Comparison of ENCODE assay signal across 32 mouse cellular contexts in the genomic region with DNA sequence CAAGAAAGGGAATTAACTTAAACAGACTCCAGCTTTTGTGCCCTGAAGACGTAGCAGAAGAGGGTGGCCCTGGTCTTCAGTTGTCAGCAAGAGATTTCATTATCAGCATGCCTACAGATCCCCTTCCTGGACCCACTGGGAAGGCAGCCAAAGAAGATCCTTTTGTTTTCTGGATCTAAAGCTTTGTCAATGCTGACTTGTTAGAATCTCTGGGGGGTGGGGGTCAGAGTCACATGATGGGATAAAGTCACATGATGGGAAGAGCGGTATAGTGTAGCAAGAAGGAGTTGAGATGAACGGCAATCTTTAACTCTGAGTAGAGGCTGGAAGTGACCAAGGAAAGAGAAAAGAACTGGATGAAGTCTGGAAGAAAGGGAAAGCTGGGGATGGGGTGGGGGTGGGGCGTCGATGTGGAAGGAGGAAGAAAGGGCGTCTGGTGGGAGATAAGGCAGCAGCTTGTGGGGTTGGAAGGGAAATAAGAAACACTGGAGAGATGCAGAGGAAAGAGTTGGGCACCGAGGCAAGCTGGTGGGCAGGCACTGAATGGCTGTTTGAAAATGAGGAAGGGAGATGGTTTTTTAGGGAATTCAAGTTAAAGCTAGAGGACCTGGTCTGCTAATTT. TPM values are rescaled to one million over a fixed set of nuclear protein-coding genes. Genes with fewer than 3 reads are reported as not detected.
DNase-seq lines count a peak whose midpoint lies in the region; ATAC-seq lines count a peak whose summit lies in the region.
"Had no signal": no experiment of that assay in that cellular context is flagged by ENCODE, and none has a peak within 500 bp of the region (broad histone marks: within the 10 kb centered on the region; RNA-seq: fewer than 3 reads in every experiment).

No protein-coding gene starts in this region.

- intact Hi-C loops in heart, postnatal 14 days (cut with DNase I): no loop called here

- no peak for DNase-seq in heart, postnatal 14 days
- DNase-seq in ZHBTc4 (ENCODE audit: low read depth, low spot score): peak; percentile 61
- no peak for DNase-seq in cerebellum, postnatal 10 days
- DNase-seq in cerebellum, adult 9-11 months: no peak
- DNase-seq: adrenal gland, postnatal 36 days; cerebellum, adult 2 months; heart, postnatal 10 days; kidney, adult 11 months; lung, adult 2 months; lung, postnatal 4 days; right cerebral cortex, postnatal 14 days; thymus, adult 18-20 months had no signal

- H3K4me2 ChIP-seq in heart, embryonic 12.5 days: peak overlapping the region; percentile 8; the same call in 1 of the 2 replicates
- H3K4me2 ChIP-seq: embryonic facial prominence, embryonic 12.5 days; forebrain, embryonic 13.5 days; limb, embryonic 12.5 days; midbrain, embryonic 15.5 days had no signal

- H3K27ac ChIP-seq in heart, embryonic 12.5 days (ENCODE audit: poor library complexity, severe bottlenecking): peak overlapping the region; percentile 45; the same call in 1 of the 2 replicates
- H3K27ac ChIP-seq: embryonic facial prominence, embryonic 12.5 days; forebrain, embryonic 13.5 days; kidney, postnatal 0 days; limb, embryonic 12.5 days; midbrain, embryonic 15.5 days had no signal

- no peaks in the 10 kb centered on the region for H3K27me3 ChIP-seq in heart, embryonic 12.5 days (replicated peaks)
- peaks cover 31% of the 10 kb centered on the region for H3K27me3 ChIP-seq in megakaryocyte, embryonic 14.5 days (replicated peaks)
- H3K27me3 ChIP-seq: embryonic facial prominence, embryonic 12.5 days; forebrain, embryonic 13.5 days; limb, embryonic 12.5 days; midbrain, embryonic 15.5 days; Patski had no signal

- peaks cover 13% of the 10 kb centered on the region; the same call in 1 of the 2 replicates for H3K4me1 ChIP-seq in heart, embryonic 12.5 days (replicated peaks)
- peaks cover 70% of the 10 kb centered on the region for H3K4me1 ChIP-seq in megakaryocyte, embryonic 14.5 days
- H3K4me1 ChIP-seq: limb, embryonic 12.5 days; midbrain, embryonic 15.5 days had no signal

- no peak overlapping the region for H3K4me3 ChIP-seq in heart, embryonic 12.5 days
- peak overlapping the region; percentile 71 for H3K4me3 ChIP-seq in megakaryocyte, embryonic 14.5 days (replicated peaks)
- H3K4me3 ChIP-seq: embryonic facial prominence, embryonic 12.5 days; erythroblast, embryonic 14.5 days; forebrain, embryonic 13.5 days; limb, embryonic 12.5 days; midbrain, embryonic 15.5 days; myocyte had no signal

- no peaks in the 10 kb centered on the region for H3K36me3 ChIP-seq in heart, embryonic 12.5 days
- H3K36me3 ChIP-seq in megakaryocyte, embryonic 14.5 days (replicated peaks; ENCODE audit: low read length): no peaks in the 10 kb centered on the region
- H3K36me3 ChIP-seq: embryonic facial prominence, embryonic 12.5 days; limb, embryonic 12.5 days; midbrain, embryonic 15.5 days had no signal

- 0 out of 2 replicates have a peak, but pooled peaks cover 6% of the 10 kb centered on the region for H3K9me3 ChIP-seq in heart, embryonic 12.5 days (replicated peaks)
- H3K9me3 ChIP-seq in megakaryocyte, embryonic 14.5 days: peaks cover 2% of the 10 kb centered on the region; the same call in 1 of the 2 replicates
- H3K9me3 ChIP-seq: embryonic facial prominence, embryonic 12.5 days; forebrain, embryonic 13.5 days; limb, embryonic 12.5 days; midbrain, embryonic 15.5 days had no signal

- WGBS in heart, embryonic 12.5 days: 29% methylated on average over 7 of the region's 7 CpGs

- no peak overlapping the region for H3K9ac ChIP-seq in heart, embryonic 12.5 days
- H3K9ac ChIP-seq: embryonic facial prominence, embryonic 12.5 days; forebrain, embryonic 13.5 days; limb, embryonic 12.5 days; midbrain, embryonic 15.5 days had no signal

- peak; percentile 53; the same call in 1 of the 2 replicates for ATAC-seq in heart, embryonic 12.5 days (ENCODE audit: insufficient number of reproducible peaks, low FRiP score)
- ATAC-seq in megakaryocyte, adult 5-6 weeks (ENCODE audit: poor library complexity, severe bottlenecking): no peak
- ATAC-seq in megakaryocyte-erythroid progenitor cell, adult 5-6 weeks (replicated peaks; ENCODE audit: low FRiP score, low TSS enrichment, poor library complexity, severe bottlenecking): peak; percentile 85
- ATAC-seq: forebrain, embryonic 13.5 days; midbrain, embryonic 15.5 days; Patski had no signal

RNA-seq across cellular contexts. Expression of gene Fam71a, which starts 25.6 kb away (rescaled TPM):
- polyA plus RNA-seq in heart, embryonic 12.5 days (2016; fragmentation: Nextera tagmentation; extraction: Ambion mirVana): not detected in 2 replicates
- total RNA-seq in heart, postnatal 14 days (2021): not detected
- not detected in 2 replicates for polyA plus RNA-seq in megakaryocyte, embryonic 14.5 days (2012; ENCODE audit: insufficient read depth, low replicate concordance)
- 0.14 and 0.49 TPM in 2 replicates for total RNA-seq in megakaryocyte, adult 5-6 weeks (2015)
- 0.24 TPM in 1 of 2 replicates, not detected in the other for total RNA-seq in megakaryocyte, adult 5-6 weeks (2017)
- total RNA-seq in megakaryocyte-erythroid progenitor cell, adult 5-6 weeks (2014; fragmentation: Nextera tagmentation): not detected in 2 replicates
- total RNA-seq in megakaryocyte-erythroid progenitor cell, adult 5-6 weeks (2017): 0.11 and 0.42 TPM in 2 replicates
- total RNA-seq: adrenal gland, postnatal 36 days; gastrocnemius, adult 8-10 months; heart, postnatal 10 days; layer of hippocampus, postnatal 25 days; left cerebral cortex, postnatal 10 days had no signal
- polyA plus RNA-seq: cerebellum, adult 2 months; embryonic facial prominence, embryonic 12.5 days; erythroblast, embryonic 14.5 days; forebrain, embryonic 13.5 days; frontal cortex, adult 2 months; kidney, postnatal 0 days; limb, embryonic 12.5 days; lung, adult 2 months; midbrain, embryonic 15.5 days; myocyte; neural tube, embryonic 14.5 days; spleen, adult 2 months; stomach, embryonic 14.5 days had no signal

RNA-seq across cellular contexts. Expression of gene Batf3, which starts 41.3 kb away (rescaled TPM):
- 2.4 and 4.8 TPM in 2 replicates for polyA plus RNA-seq in heart, embryonic 12.5 days (2016; fragmentation: Nextera tagmentation; extraction: Ambion mirVana)
- total RNA-seq in heart, postnatal 14 days (2021): not detected
- 2.0 TPM in 1 of 2 replicates, not detected in the other for polyA plus RNA-seq in megakaryocyte, embryonic 14.5 days (2012; ENCODE audit: insufficient read depth, low replicate concordance)
- 5.2 and 11.7 TPM in 2 replicates for total RNA-seq in megakaryocyte, adult 5-6 weeks (2015)
- 1.8 and 3.4 TPM in 2 replicates for total RNA-seq in megakaryocyte, adult 5-6 weeks (2017)
- not detected in 2 replicates for total RNA-seq in megakaryocyte-erythroid progenitor cell, adult 5-6 weeks (2014; fragmentation: Nextera tagmentation)
- total RNA-seq in megakaryocyte-erythroid progenitor cell, adult 5-6 weeks (2017): 0.34 TPM in 1 of 2 replicates, not detected in the other
- total RNA-seq: gastrocnemius, adult 8-10 months; granulocyte monocyte progenitor cell, adult 5-6 weeks had no signal
